Mouse (Mus musculus): ENCODE results near the gene Rpl38.
A peak's percentile ranks its signal among the peaks of the same experiment; 100 is the strongest.
"Not testable (repeated sequence)": the region's sequence is repeated elsewhere in the genome, so short reads cannot be mapped to it uniquely, and the experiment has no call there.

Rpl38 gene

DNA sequence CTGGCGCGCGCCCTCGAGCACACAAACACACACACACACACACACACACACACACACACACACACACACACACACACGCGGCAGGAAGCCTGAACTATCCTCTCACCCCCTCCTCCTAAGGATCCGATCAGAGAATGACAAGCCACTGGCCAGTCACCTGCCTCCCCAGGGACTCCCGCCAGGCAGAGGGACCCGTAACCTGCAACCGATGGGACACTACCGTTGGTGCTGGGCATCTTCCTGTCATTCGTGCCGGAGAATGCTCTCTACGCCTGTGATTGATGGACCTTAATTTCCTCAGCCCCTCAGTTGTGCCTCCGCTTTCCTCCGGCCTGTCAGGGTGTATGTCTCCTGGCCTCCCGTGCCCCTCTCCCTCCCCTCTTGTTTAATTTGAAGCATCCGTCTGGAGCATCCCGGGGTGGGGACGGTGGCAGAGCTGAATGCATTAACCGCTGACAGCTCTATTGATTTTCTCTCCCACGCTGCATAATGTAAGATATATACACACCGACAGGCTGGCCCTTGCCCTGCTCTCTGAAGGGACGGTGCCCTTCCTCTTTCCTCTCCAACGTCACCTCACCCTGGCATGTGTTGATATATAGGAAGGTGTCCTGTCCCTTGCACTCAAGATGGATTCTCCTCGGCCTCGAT, 11.2 kb upstream of the Rpl38 start:
- DNase-seq (ENCODE audit: low spot score in 2 of 2): no peak

DNA sequence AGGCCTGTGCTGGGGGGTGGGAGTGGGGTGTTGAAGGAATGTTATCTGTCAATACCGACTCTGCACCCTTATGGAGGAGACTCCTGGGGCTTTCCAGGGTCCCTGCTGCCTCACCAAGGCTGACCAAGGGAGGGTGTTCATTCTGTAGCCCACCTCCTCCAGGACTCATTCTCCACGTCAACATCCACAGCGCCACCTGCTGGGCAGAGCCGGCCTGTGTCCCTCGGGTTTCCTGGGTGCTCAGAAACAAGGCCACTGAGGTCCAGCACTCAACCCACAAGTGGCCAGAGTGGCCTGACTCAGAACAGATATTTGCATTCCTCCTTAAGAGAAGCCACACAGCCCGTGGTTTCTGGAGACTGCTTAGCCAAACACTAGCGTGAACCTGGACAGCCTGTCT, 10.6 kb upstream of the Rpl38 start:
- DNase-seq (ENCODE audit: low spot score in 2 of 2): no peak

DNA sequence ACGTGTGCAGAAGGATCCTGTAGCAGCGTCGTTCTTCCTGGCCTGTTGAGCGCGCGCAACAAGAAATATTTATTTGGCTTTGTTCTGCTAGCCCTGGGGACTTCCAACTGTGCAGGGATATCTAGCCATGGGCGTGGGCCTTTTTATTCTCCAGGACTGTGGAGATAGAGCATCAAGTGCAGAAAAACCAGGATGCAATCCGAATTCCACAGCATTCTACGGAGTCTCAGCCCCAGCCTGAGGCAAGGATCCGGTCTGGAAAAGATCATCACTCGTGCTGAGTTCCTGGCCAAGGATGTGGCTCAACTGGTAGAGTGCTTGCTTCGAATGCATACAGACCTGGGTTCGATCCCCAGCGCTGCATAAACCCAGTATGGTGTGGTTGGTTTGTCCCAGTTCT, 6.2 kb upstream of the Rpl38 start:
- no peak for DNase-seq (ENCODE audit: low spot score in 2 of 2)

DNA sequence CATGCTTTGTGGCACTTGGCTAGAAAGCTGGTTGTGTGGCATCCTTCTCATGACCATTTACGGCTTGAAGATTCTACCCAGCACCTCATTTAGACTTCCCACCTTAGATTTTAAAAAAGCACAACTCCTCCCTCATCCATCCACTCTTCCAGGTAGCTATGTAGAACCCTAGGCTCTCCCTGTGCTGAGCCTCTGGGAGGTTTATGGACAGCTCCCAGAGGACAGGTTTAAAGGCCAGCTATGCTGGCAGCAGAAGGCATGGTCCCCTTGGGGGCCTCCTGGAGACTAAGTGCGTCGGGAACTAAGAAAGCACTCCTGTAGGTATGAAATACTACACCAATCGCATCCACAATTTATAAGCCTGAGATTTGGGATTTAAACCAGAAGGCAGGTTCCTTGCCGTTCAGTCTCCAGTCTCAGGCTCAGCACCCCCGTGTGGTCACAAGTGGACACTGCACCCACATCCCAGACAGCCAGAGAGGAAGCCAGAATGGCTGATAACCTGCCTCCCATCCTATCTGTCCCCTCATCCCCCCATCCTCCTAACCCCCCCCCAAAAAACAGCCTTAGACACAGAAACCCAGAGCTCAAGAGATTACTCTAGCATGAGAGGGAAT, 5.5 kb upstream of the Rpl38 start:
- DNase-seq (ENCODE audit: low spot score in 2 of 2): no peak

DNA sequence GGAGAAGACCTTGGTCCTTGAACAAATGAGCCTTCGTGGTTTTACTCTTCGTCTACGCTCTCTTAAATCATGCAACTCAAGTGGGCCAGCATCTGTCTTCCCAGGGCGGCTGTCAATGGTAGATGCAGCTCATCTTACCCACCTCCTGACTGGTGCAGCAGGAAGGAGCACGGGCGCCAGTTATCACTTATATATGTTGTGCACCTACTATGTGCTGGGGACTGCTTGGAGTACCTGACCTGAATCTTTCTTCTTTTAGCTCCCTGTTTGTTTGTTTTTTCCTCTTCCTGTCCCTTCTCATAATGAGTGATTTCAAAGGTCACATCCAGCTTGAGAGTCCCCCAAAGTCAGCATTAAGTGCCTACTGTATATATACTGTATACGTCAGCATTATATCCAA, 4.2 kb upstream of the Rpl38 start:
- DNase-seq (ENCODE audit: low spot score in 2 of 2): no peak

DNA sequence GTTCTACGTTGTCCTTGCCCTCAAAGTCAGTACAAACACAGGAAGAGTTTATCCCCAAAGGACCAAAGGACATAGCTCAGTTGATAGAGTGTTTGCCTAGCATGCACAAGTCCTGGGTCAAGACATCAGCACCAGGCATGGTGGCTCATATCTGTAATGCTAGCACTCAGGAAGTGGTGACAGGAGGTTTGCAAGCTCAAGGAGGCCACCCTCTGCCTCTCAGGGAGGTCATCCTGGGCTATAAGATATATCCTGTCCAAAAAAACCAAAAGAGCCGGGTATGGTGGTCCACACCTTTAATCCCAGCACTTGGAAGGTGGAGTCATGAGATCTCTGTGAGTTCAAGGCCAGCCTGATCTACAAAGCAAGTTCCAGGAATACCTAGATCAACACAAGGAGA, 2.9 kb upstream of the Rpl38 start:
- DNase-seq (ENCODE audit: low spot score in 2 of 2): no peak

DNA sequence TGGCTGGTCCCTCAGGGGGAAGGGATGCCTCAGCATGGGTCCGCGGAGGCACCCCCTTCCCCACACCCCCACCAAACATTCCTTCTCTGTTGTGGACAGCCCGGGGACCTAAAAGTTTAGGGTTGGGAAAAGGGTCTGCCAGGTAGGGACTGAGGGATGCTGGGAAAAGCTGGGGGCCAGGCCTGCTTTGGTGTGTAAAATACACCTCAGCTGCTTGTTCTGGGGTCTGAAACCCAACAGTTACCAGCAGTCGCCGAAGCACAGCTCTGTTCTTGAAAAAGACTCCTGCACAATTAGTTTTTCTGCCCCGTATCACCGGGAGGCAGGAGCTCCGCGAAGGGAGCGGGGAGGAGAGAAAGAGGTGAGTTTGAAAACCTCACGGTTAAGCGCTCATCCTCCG, 1.5 kb upstream of the Rpl38 start:
- no peak for DNase-seq (ENCODE audit: low spot score in 2 of 2)

DNA sequence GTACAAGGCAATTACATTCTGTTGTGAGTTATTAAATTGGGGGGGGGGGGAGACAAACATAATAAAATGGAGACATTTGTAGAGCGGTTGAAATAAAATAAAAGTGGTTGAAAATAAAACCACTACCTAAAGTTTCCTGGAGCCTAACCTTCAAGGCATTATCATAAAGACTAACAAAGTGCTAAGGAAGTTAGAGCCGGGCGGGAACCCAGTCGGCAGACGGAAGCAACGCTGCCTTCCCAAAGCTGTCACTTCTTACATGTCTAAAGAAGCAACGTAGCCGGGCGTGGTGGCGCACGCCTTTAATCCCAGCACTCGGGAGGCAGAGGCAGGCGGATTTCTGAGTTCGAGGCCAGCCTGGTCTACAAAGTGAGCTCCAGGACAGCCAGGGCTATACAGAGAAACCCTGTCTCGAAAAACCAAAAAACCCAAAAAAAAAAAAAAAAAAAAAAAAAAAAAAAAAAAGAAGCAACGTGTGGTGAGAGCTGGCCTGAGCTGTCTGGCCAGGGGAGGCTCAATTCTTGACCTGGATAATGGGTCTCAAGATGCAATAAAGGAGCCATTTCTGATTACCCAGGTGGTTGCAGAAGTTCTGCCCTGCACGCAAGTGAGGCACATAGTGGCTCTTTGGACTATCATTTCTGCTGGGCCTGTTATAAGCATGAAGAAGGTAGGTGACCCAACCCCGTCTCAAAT, 940 bp upstream of the Rpl38 start:
- DNase-seq (ENCODE audit: low spot score in 2 of 2): no peak

DNA sequence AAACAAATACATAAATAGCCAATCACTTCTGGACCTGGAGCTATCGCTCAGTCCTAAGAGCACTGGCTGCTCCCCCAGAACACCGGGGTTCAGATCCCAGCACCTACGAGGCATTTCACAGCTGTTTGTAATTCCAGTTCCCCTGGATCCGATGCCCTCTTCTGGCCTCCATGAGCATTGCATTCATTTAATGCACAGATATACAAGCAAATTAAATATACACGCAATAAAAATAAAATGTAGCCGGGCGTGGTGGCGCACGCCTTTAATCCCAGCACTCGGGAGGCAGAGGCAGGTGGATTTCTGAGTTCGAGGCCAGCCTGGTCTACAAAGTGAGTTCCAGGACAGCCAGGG, 415 bp upstream of the Rpl38 start:
- DNase-seq (ENCODE audit: low spot score in 2 of 2): not testable (repeated sequence)

DNA sequence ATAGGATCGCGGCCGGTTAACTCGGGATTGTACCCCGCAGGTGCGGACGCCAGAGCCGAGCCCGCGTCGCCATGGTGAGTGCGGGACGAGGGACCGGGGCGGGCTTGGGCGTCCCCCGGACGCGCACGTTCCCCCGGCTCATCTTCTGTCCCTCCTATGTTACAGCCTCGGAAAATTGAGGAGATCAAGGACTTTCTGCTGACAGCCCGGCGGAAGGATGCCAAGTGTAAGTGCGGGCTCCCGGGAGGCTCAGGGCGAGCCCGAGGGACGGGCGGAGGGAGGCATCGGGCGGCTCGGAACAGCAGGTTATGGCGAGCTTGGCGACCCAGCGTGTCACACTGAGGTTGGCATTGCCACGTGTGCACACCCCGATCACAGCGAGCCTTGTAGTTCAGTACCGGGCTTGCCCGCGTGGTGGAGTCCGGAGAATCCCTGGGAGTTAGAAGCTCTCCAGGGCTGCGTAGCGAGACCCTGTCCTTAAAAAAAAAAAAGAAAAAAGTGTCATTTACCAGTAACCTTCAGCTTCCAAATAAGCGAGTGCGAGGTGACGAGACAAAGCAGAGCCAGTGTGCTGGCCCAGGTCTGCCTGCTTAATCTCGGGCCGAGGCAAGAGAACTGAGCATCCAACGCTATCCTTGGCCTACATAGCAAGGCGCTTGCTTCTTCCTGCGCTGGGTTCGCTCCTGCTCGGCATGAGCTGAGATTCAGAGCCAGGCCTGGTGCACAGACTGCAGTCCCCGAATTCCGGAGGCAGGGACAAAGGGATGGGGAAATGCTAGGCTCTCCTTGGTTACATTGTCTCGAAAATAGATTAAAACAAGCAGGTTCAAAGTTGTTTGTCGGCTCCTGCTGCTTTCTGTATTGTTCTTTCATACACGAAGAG, 658 bp downstream of the Rpl38 start:
- DNase-seq (ENCODE audit: low spot score in 2 of 2): peak; percentile 51 to 63

DNA sequence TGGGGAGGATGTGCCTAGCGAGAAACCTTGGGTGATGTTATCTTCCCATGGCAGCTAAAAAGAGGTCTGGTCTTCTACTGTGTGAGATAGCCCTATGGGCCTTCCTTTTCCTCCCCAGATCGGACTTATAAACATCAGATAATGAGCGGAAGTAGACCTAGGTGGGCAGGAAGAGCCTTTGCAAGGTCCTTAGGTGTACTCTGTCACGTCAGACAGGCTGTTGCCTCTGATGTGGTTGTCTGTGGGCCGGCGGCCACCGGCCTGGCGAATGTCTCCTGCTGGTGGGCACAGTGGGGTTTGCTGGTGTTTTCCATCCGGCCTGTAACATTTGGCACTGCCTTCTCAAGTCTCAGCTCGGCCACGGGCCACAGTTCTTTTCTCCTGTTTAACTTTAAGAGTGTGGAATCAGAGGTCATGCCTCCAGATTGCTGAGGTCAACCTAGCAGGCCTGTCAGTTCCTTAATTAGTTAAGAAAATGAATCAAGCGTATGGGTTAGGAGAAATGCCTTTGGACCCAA, 1.4 kb downstream of the Rpl38 start:
- no peak for DNase-seq (ENCODE audit: low spot score in 2 of 2)

DNA sequence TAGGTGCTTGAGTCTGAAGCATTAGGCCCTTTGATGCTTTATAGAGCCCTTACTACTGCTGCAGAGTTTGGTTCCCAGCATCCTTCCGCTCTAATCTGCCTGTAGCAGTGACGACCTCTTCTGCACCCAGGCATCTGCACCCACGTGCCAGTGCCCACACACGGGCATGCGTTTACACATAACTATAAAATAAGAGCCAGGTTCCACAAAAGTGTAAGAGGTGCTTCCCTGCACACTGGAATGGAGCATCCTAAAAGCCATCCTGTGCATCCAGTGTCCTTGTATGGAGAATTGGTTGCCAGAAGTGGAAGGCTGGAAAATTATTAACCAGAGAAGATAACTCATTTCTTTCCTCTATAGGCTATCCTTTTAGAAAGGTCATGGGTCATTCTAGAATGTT, 2.8 kb downstream of the Rpl38 start:
- no peak for DNase-seq (ENCODE audit: low spot score in 2 of 2)

DNA sequence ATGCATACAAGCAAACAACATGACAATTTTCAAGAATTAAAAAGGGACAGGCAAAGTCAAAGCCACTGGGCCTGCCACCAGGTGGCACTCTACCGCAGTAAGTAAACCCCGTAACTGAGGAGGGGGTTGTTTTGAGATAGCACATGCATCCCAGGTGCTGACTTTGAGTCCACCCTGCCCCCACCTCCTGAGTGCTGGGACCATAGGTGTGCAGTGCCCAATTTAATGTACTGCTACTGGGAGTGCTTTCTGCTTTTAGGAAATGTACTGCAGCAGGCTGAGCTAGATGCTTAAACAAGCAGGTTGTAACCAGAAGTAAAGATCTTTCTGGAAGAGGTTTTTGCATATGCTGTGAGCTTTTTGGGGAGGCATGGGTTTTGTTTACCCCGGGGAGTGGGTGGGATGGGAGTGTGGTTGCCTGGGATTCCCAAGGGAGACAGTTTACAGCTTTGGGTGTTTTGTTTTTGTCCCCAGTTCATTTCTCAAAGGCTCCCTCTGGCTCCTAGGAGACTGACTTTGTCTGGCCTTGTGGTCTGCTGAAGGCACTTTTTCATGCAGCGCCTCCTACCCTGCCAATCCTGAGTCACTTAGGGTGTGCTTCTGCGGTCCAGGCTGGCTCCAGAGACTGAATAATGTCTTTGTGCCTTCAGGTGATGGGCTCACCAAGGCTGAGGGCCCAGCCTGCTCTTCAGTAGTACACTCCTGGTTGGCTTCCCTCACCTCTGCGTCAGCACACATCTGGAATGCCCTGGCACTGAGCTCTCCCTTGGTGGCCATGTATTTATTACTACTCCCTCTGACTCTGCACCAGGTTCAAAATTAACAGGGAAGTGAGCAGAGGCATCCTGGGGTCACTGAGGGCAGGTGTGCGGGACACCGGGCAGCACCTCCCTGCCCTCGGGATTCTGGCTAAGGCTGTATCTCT, 4.7 kb downstream of the Rpl38 start:
- DNase-seq (ENCODE audit: low spot score in 2 of 2): no peak

DNA sequence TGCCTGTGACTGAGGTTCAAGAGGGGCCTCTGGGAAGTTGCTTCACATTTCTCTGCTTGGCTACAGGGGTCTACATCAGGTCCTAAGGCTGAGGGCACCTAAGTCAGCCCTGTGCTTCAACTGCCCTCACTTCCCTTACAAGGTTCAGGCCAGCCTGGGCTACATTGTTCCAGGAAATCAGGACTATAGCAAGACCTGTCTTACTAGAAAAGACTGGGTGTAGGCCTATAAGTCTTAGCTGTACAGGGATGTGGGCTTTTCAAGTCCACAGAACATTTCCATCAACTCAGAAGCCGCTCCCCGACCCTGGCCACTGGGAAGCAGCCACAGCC, 5.4 kb downstream of the Rpl38 start:
- DNase-seq (ENCODE audit: low spot score in 2 of 2): no peak

DNA sequence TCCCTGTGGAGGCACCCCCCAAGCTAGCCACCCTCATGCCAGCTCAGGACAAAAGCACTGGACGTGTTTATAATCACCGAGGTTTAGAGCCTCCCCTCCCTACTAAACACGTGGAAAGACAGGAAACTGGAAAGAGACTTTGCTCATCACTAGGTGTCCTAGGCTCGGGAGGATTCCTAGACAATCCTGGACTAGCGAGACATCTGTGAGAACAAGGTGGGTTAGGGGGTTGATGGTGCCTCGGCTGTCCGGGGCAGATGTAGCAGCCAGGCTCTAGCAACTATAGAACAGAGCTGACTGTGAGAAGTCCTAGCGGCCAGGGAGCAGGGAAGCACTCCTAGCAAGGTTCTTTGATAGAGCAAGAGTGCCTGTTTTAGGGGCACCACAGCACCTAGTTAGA, 5.9 kb downstream of the Rpl38 start:
- DNase-seq (ENCODE audit: low spot score in 2 of 2): no peak

DNA sequence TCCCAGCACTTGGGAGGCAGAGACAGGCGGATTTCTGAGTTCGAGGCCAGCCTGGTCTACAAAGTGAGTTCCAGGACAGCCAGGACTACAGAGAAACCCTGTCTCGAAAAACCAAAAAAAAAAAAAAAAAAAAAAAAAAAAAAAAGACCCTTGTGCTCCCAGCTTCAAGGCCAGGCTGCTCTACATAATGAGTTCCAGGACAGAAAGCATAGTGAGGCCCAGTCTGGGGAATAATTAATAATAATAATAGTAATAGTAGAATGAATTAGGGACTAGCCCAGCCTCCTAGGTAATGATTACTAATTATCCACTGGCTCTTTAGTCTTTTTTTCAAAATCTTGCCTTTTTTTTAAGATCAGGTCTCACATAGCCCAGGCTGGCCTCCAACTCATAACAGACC, 6.5 kb downstream of the Rpl38 start:
- DNase-seq (ENCODE audit: low spot score in 2 of 2): not testable (repeated sequence)

DNA sequence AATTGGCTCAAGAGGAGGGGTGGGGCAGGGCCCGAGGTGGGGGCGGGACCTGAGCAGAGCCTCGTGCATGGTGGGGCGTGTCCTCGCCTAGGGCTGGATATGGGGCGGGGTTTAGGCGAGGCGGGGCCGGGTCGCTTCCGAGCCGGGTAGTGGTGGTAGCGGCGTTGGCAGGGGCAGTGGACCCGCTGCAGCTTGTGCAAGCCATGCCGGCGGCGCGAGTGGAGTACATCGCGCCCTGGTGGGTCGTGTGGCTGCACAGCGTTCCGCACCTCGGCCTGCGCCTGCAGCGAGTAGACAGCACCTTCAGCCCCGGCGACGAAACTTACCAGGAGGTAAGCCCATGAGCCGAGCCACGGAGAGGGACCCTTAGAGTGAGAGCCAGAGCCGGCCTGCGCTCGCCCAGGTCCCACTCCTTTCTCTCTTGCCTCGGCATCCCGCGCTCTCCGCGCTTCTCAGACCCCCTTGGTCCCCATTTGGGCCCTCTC, 7.1 kb downstream of the Rpl38 start, which contains the start of gene Ttyh2:
Gene Ttyh2, plus strand, starts transcription at position 91 of the 485 bp plus-strand sequence.
- peak; percentile 75 to 76 for DNase-seq (ENCODE audit: low spot score in 2 of 2)

DNA sequence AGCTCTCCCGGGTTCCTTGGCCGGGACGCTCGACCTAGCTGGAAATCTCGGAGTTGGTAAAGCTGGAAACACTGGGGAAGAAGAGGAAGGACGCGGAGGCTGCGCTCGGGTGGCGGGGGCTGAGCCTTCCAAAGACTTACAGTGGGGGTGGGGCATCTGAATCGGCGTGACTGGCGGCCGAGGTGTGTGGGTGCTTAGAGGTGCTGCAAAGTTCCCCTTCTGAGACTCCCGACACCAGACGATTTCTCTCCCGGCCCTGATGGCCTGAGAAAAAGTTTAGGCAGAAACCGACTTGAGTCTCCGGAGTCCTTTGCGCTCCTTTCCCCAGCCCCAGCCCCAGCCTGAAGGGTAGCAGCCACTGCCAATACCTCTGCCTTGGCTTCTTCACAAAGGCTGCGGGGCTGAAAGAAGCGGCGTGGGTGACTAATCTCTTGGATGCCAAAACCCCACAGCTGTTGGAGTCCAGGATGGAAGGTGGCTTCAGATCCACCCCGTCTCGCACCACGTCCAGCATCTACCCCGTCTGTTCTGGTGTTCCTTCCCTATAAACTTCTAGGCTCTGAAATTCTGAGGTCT, 7.6 kb downstream of the Rpl38 start:
- DNase-seq (ENCODE audit: low spot score in 2 of 2): peak in 1 of 2 experiments; percentile 36

DNA sequence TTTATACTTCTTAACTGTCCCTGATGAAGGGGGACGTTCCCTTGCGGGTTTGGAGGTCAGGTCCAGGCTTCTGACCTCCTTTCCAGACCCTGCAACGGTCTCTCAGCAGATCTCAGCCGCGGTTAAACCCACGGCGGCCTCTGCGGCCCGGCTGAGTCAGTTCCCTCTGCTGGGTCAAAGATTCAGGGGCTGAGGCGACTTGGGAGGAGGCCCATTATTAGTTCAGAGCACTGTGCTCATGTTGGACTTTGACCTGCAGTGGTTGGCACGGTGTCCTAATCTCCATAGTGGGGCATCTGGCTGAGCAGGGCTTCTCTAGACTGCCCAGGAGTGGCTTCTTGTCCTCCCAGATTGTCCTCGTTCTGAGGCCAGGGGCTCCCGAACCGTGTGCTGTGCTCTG, 8.1 kb downstream of the Rpl38 start:
- DNase-seq (ENCODE audit: low spot score in 2 of 2): no peak

DNA sequence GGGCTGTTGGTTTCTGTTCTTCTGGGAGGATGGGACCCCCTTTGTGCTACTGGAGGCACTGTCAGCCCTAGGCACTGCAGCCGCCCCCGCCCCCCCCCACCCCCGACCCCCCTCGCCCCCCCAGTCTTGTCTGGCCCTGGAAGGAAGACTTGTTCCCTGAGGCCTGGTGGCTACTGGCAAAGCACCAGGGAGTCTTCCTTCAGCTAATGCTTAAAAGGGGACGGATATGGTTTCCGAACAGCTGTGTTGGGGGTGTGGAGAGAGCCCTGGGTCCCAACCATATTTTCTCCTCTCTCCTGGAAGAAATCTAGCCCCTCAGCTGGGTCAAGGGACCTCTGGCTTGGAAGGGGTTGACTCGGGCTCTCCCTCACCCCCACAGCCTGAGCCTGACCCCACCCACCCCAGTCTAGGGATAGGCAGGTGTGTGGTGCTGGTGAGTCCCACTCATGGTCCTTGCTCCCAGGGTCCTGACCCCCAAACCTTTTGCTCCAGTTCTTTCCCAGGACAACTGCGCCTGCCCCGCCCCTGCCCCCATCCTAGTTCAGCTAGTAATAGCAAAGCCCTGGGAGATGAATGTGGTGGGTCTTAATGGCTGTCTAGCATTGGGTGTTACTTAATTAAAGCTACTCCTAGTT, 8.7 kb downstream of the Rpl38 start:
- peak in 1 of 2 experiments; percentile 32 for DNase-seq (ENCODE audit: low spot score in 2 of 2)

Measured in heart, adult 9 months (tissue).